Mouse (Mus musculus) hindbrain, embryonic 10.5 days (tissue): ENCODE measurements around the gene Ago4. TPM values are rescaled to one million over a fixed set of nuclear protein-coding genes. Genes with fewer than 3 reads are reported as not detected.
A peak's percentile ranks its signal among the peaks of the same experiment; 100 is the strongest.

Experiments
- DNase-seq: peaks from one replicate; pipeline ENCODE4 v3.0.0-alpha.2; 2017; ENCODE audit warnings: low spot score
- H3K27ac ChIP-seq: fragments of 300-500 bp; sonication (generic); 2 replicates; pipeline ENCODE4 v1.5.1; 2016; ENCODE audit warnings: mild to moderate bottlenecking, moderate library complexity
- H3K27me3 ChIP-seq: fragments of 300-500 bp; sonication (generic); 2 replicates; pipeline ENCODE4 v1.6.1; 2016; ENCODE audit warnings: mild to moderate bottlenecking; ENCODE audit not compliant: poor library complexity, insufficient read depth, severe bottlenecking
- H3K36me3 ChIP-seq: fragments of 300-500 bp; sonication (generic); 2 replicates; pipeline ENCODE4 v1.6.1; 2016; ENCODE audit warnings: mild to moderate bottlenecking, moderate library complexity
- H3K4me1 ChIP-seq: fragments of 300-500 bp; sonication (generic); replicated peaks from 2 replicates; pipeline ENCODE4 v1.6.1; 2016; ENCODE audit warnings: mild to moderate bottlenecking
- H3K4me3 ChIP-seq: fragments of 300-500 bp; sonication (generic); 2 replicates; pipeline ENCODE4 v1.5.1; 2016; ENCODE audit warnings: mild to moderate bottlenecking, moderate library complexity
- H3K9me3 ChIP-seq: fragments of 300-500 bp; sonication (generic); 2 replicates; pipeline ENCODE4 v1.6.1; 2016; ENCODE audit warnings: mild to moderate bottlenecking, moderate library complexity
- WGBS: fragments of 180-500 bp; shearing (Covaris S2); methylation state at CpG from one replicate; pipeline ENCODE4 v1.1.7; 2016; 5-methylcytosine and 5-hydroxymethylcytosine counted together
- polyA plus RNA-seq: library from polyadenylated mRNA; unstranded; fragments of >200 nt; fragmentation: Nextera tagmentation; extraction: Ambion mirVana; gene quantifications from 2 replicates; pipeline ENCODE4 v1.2.1, GENCODE M21; 2016

Ago4 gene
- polyA plus RNA-seq: 1.8 and 2.8 TPM in 2 replicates

- no peaks in the 10 kb centered on the region for H3K36me3 ChIP-seq
- H3K27me3 ChIP-seq: peaks cover 28% of the 10 kb centered on the region
- peaks cover 19% of the 10 kb centered on the region for H3K4me1 ChIP-seq
- WGBS: under 1% methylated on average over 120 of the region's 120 CpGs
- no peaks in the 10 kb centered on the region for H3K9me3 ChIP-seq
- DNase-seq: peak; percentile 72
- H3K4me3 ChIP-seq: peak within 1 kb of the TSS; percentile 70
- H3K27ac ChIP-seq: peak within 1 kb of the TSS; percentile 90
These were observed at the start of gene Ago4 for GRCm38 (mm10) chr4:126532827-126533728. TSS of gene Ago4 (minus strand) at chr4:126533472.

- no peak overlapping the region for H3K4me3 ChIP-seq
- H3K4me1 ChIP-seq: no peaks in the 10 kb centered on the region
- no peak for DNase-seq
- no peaks in the 10 kb centered on the region for H3K27me3 ChIP-seq
- peaks cover 100% of the 10 kb centered on the region for H3K36me3 ChIP-seq
- H3K9me3 ChIP-seq: 0 out of 2 replicates have a peak, but pooled peaks cover 3% of the 10 kb centered on the region
- no peak overlapping the region for H3K27ac ChIP-seq
- 86% methylated on average over 2 of the region's 2 CpGs for WGBS
These were observed 45.8 kb upstream of the Ago4 start for GRCm38 (mm10) chr4:126579077-126579476.

DNA sequence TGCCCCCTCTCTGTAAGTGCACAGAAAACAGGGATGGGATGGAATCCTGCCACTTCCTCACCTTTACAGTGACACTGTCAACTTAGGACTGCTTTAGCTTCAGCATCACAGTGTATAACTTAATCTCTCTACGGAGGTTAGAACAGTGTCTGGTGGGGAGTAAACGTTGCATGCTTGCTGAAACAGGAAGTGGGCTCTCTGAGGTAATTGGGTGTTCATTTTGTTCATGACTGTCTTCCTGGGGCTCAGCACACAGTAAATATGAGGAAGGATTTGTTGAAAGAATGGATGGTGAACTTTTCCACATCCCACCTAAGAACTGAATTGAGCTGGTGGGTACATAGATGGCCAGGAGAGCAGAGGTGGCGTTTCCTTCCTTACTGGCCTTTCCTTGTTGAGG, 44.6 kb upstream of the Ago4 start:
- no peak overlapping the region for H3K4me3 ChIP-seq
- WGBS: 95% methylated on average over 3 of the region's 3 CpGs
- H3K9me3 ChIP-seq: 0 out of 2 replicates have a peak, but pooled peaks cover 6% of the 10 kb centered on the region
- no peaks in the 10 kb centered on the region for H3K4me1 ChIP-seq
- peaks cover 100% of the 10 kb centered on the region for H3K36me3 ChIP-seq
- no peak for DNase-seq
- H3K27me3 ChIP-seq: no peaks in the 10 kb centered on the region
- no peak overlapping the region for H3K27ac ChIP-seq

- DNase-seq: no peak
- no peak overlapping the region for H3K27ac ChIP-seq
- no peaks in the 10 kb centered on the region for H3K4me1 ChIP-seq
- H3K9me3 ChIP-seq: 0 out of 2 replicates have a peak, but pooled peaks cover 6% of the 10 kb centered on the region
- 95% methylated on average over 5 of the region's 5 CpGs for WGBS
- H3K4me3 ChIP-seq: no peak overlapping the region
- H3K27me3 ChIP-seq: no peaks in the 10 kb centered on the region
- H3K36me3 ChIP-seq: peaks cover 100% of the 10 kb centered on the region
These were observed 43.0 kb upstream of the Ago4 start for GRCm38 (mm10) chr4:126576281-126576680.

- DNase-seq: no peak
- H3K9me3 ChIP-seq: 0 out of 2 replicates have a peak, but pooled peaks cover 6% of the 10 kb centered on the region
- no peaks in the 10 kb centered on the region for H3K4me1 ChIP-seq
- peaks cover 100% of the 10 kb centered on the region for H3K36me3 ChIP-seq
- H3K27ac ChIP-seq: no peak overlapping the region
- WGBS: 95% methylated on average over 3 of the region's 3 CpGs
- H3K4me3 ChIP-seq: no peak overlapping the region
- H3K27me3 ChIP-seq: no peaks in the 10 kb centered on the region
These were observed 36.5 kb upstream of the Ago4 start for GRCm38 (mm10) chr4:126569783-126570182.

- Histone ChIP-seq H3K27me3 (no peaks in the 10 kb centered on the region), H3K27ac (no peak overlapping the region), H3K4me1 (no peaks in the 10 kb centered on the region), H3K9me3 (no peaks in the 10 kb centered on the region), H3K36me3 (peaks cover 100% of the 10 kb centered on the region), H3K4me3 (no peak overlapping the region)
- no peak for DNase-seq
- WGBS: 93% methylated on average over 4 of the region's 4 CpGs
These were observed 34.0 kb upstream of the Ago4 start for GRCm38 (mm10) chr4:126567243-126567642.

- no peak for DNase-seq
- Histone ChIP-seq H3K27me3 (no peaks in the 10 kb centered on the region), H3K9me3 (no peaks in the 10 kb centered on the region), H3K36me3 (peaks cover 100% of the 10 kb centered on the region), H3K4me3 (no peak overlapping the region), H3K27ac (no peak overlapping the region), H3K4me1 (no peaks in the 10 kb centered on the region)
- 95% methylated on average over 6 of the region's 6 CpGs for WGBS
These were observed 30.5 kb upstream of the Ago4 start for GRCm38 (mm10) chr4:126563798-126564197.

- H3K4me1 ChIP-seq: peaks cover 19% of the 10 kb centered on the region
- DNase-seq: peak; percentile 94
- H3K4me3 ChIP-seq: peak within 1 kb of the TSS; percentile 68
- 1% methylated on average over 54 of the region's 54 CpGs for WGBS
- peak within 1 kb of the TSS; percentile 92 for H3K27ac ChIP-seq
- no peaks in the 10 kb centered on the region for H3K9me3 ChIP-seq
- H3K36me3 ChIP-seq: peaks cover 36% of the 10 kb centered on the region
- H3K27me3 ChIP-seq: no peaks in the 10 kb centered on the region
These were observed 23.8 kb upstream of the Ago4 start, which contains the start of gene Clspn for GRCm38 (mm10) chr4:126556809-126557711. TSS of gene Clspn (plus strand) at chr4:126556935.

DNA sequence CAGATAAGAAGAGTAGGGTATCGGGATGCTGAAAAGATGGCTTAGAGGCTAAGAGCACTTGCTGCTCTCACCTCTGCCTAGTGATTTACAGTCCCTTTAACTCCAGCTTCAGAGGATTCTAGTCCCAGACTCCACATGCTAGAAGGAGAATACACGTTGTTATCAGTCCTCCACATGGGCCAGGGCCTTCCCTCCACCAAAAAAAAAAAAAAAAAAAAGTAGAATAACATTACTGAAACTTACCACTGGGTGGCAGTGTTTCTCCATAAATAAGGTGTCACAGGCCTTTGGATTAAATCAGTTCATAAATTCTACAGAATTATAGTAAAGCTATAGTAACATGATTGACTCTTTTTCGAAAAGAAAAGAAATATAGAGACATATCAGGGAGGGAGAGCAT, 21.2 kb upstream of the Ago4 start:
- H3K4me1 ChIP-seq: peaks cover 19% of the 10 kb centered on the region
- no peak for DNase-seq
- H3K9me3 ChIP-seq: no peaks in the 10 kb centered on the region
- no peak overlapping the region for H3K4me3 ChIP-seq
- peaks cover 10% of the 10 kb centered on the region for H3K36me3 ChIP-seq
- WGBS: 36% methylated on average over 3 of the region's 3 CpGs
- H3K27me3 ChIP-seq: no peaks in the 10 kb centered on the region
- no peak overlapping the region for H3K27ac ChIP-seq

DNA sequence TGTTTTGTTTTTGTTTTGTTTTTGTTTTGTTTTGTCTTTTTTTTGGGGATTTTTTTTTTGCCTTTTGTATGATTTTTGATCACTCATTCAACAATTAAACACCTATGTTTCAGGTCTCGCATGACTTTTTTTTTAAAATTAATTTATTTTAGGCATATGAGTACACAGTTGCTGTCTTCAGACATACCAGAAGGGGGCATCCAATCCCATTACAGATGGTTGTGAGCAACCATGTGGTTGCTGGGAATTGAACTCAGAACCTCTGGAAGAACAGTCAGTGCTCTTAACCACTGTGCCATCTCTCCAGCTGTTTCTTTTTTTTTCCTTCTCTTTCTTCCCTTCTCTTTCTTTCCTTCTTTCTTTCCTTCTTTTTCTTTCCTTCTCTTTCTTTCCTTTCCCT, 20.4 kb upstream of the Ago4 start:
- Histone ChIP-seq H3K4me1 (peaks cover 19% of the 10 kb centered on the region), H3K27me3 (no peaks in the 10 kb centered on the region), H3K9me3 (no peaks in the 10 kb centered on the region), H3K27ac (no peak overlapping the region), H3K36me3 (peaks cover 2% of the 10 kb centered on the region; the same call in 1 of the 2 replicates), H3K4me3 (no peak overlapping the region)
- DNase-seq: no peak
- 95% methylated on average over 1 of the region's 1 CpGs for WGBS

DNA sequence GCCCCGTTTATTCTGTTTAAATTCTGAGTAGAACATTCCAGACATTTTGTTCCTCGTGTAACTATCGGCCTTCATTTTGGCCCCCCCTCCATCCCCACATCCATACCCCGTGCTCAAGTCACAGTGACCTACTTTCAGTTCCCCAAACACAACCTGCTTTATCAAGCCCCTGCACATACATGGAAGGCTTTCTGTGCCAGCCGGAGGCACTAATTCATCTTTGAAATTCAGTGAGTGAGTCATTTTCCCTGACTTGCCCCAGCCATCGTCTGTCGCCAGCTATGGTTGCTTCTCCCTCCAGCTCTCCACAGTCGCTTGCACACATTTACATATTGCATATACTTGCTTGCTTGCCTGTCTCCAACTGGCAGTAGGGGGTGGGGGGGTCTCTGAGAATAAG, 19.8 kb upstream of the Ago4 start:
- no peak for DNase-seq
- Histone ChIP-seq H3K36me3 (no peaks in the 10 kb centered on the region), H3K4me3 (no peak overlapping the region), H3K27me3 (no peaks in the 10 kb centered on the region), H3K27ac (no peak overlapping the region), H3K9me3 (no peaks in the 10 kb centered on the region), H3K4me1 (peaks cover 16% of the 10 kb centered on the region)
- 76% methylated on average over 8 of the region's 8 CpGs for WGBS

- DNase-seq: no peak
- H3K27ac ChIP-seq: no peak overlapping the region
- H3K4me3 ChIP-seq: no peak overlapping the region
- H3K9me3 ChIP-seq: no peaks in the 10 kb centered on the region
- H3K4me1 ChIP-seq: peaks cover 8% of the 10 kb centered on the region
- H3K27me3 ChIP-seq: no peaks in the 10 kb centered on the region
- no peaks in the 10 kb centered on the region for H3K36me3 ChIP-seq
- 88% methylated on average over 7 of the region's 7 CpGs for WGBS
These were observed 18.9 kb upstream of the Ago4 start for GRCm38 (mm10) chr4:126552136-126552535.
